Mouse (Mus musculus): ENCODE measurements at regions not wholly inside any gene's neighbourhood (a gene's known extent, or its start where the extent isn't known, plus 50 kb on each side); places are given as distances from the start of the nearest gene placed in this dataset.

DNA sequence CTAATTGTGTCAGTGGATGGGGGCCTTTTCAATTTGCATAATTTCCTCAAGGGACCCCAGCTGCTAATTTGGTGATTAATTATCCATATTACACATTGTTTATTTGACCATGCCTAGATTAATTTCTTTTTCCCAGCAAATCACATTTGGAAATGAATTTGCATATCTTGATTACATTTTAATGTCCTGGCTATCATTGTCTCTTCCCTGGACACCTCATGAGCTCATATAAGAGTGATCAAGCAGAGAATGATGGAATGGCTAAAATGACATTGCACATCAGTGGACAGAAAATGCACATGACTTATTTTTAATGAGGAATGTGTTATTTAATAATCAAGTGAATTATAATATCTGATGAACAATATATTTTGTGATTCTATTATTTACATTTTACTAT lies 392.1 kb downstream of the Btg1 start:
- no peak for ATAC-seq (ENCODE audit: low FRiP score, low TSS enrichment)
- Histone ChIP-seq H3K4me1 (ENCODE audit: insufficient read depth, low read length) (no peaks in the 10 kb centered on the region), H3K4me3 (ENCODE audit: low read length) (no peak overlapping the region), H3K27ac (ENCODE audit: low read length) (no peak overlapping the region), H3K36me3 (ENCODE audit: insufficient read depth, low read length) (no peaks in the 10 kb centered on the region), H3K9me3 (ENCODE audit: low read length) (no peaks in the 10 kb centered on the region), H3K27me3 (ENCODE audit: insufficient read depth, low read length) (no peaks in the 10 kb centered on the region), H3K9ac (replicated peaks; ENCODE audit: low read length) (no peak overlapping the region), H3K4me2 (replicated peaks; ENCODE audit: low read depth, low read length) (no peak overlapping the region)

DNA sequence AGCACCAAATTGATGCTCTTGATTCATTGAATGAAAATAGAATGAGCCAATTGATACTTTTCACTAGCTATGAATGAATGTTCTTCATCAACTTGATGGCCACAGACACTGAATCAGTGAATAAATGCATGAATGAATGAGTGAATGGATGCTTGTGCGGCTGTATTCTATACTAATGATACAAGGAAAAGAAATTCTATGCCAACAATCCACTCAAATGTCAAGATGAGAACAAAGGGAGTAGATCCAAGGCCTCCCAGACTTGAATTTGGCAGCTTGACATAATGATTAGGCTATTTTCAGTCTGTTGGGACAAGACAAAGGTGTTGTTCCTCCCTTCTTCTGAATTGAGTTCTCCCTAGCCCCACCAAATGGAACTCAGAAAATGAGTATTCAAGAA lies 393.1 kb downstream of the Btg1 start:
- Histone ChIP-seq H3K36me3 (ENCODE audit: insufficient read depth, low read length) (no peaks in the 10 kb centered on the region), H3K9me3 (ENCODE audit: low read length) (no peaks in the 10 kb centered on the region), H3K4me1 (ENCODE audit: insufficient read depth, low read length) (no peaks in the 10 kb centered on the region), H3K27me3 (ENCODE audit: insufficient read depth, low read length) (no peaks in the 10 kb centered on the region), H3K27ac (ENCODE audit: low read length) (no peak overlapping the region), H3K9ac (replicated peaks; ENCODE audit: low read length) (no peak overlapping the region), H3K4me2 (replicated peaks; ENCODE audit: low read depth, low read length) (no peak overlapping the region), H3K4me3 (ENCODE audit: low read length) (no peak overlapping the region)
- 92% methylated on average over 1 of the region's 1 CpGs for WGBS
- ATAC-seq (ENCODE audit: low FRiP score, low TSS enrichment), result no peak

DNA sequence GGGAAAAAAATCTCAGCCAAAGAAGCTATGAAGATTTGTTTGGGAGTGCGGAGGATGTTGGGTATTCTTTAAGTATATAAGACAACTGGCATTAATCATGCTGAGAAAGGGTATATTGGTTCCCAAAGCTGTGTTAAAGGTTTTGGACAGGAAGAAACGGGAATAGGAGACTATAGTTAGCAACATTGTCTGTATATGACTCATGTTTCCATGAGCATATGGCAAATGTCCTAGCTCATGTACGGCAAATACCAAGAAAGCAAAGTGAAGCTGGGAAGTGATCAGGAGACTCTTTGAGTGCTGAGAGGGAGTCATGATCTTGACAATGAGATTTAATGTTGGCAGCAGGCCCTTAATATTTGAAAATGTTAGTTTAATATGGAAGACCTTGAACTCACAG lies 401.8 kb downstream of the Btg1 start:
- Histone ChIP-seq H3K27ac (ENCODE audit: low read length) (no peak overlapping the region), H3K4me2 (replicated peaks; ENCODE audit: low read depth, low read length) (no peak overlapping the region), H3K36me3 (ENCODE audit: insufficient read depth, low read length) (no peaks in the 10 kb centered on the region), H3K9ac (replicated peaks; ENCODE audit: low read length) (no peak overlapping the region), H3K4me3 (ENCODE audit: low read length) (no peak overlapping the region), H3K9me3 (ENCODE audit: low read length) (no peaks in the 10 kb centered on the region), H3K4me1 (ENCODE audit: insufficient read depth, low read length) (no peaks in the 10 kb centered on the region), H3K27me3 (ENCODE audit: insufficient read depth, low read length) (no peaks in the 10 kb centered on the region)
- WGBS, result 67% methylated on average over 3 of the region's 3 CpGs
- no peak for ATAC-seq (ENCODE audit: low FRiP score, low TSS enrichment)

DNA sequence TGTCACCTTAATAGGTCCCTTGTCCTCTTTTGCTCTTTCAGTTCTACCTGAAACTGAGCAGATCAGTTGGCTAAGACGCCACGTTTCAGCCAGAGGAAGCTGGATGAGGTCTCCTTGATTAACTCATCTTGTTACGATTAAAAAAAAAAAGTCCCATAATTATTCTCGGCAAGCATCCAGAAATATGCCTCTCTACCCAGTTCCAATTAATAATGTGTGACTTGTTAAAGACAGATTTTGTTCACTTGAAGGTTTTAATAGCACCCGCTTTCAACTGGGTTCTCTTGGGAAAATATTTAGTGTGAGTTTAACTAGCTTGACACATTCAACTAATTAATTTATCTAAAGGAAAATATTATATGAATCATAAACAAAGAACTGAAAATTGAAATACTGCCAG lies 412.0 kb downstream of the Btg1 start:
- no peaks in the 10 kb centered on the region for H3K36me3 ChIP-seq (ENCODE audit: insufficient read depth, low read length)
- WGBS, result 81% methylated on average over 5 of the region's 5 CpGs
- H3K9ac ChIP-seq (replicated peaks; ENCODE audit: low read length), result no peak overlapping the region
- H3K4me3 ChIP-seq (ENCODE audit: low read length), result no peak overlapping the region
- no peak overlapping the region for H3K4me2 ChIP-seq (replicated peaks; ENCODE audit: low read depth, low read length)
- no peaks in the 10 kb centered on the region for H3K4me1 ChIP-seq (ENCODE audit: insufficient read depth, low read length)
- ATAC-seq (ENCODE audit: low FRiP score, low TSS enrichment), result no peak
- no peaks in the 10 kb centered on the region for H3K27me3 ChIP-seq (ENCODE audit: insufficient read depth, low read length)
- no peak overlapping the region for H3K27ac ChIP-seq (ENCODE audit: low read length)
- H3K9me3 ChIP-seq (ENCODE audit: low read length), result no peaks in the 10 kb centered on the region

DNA sequence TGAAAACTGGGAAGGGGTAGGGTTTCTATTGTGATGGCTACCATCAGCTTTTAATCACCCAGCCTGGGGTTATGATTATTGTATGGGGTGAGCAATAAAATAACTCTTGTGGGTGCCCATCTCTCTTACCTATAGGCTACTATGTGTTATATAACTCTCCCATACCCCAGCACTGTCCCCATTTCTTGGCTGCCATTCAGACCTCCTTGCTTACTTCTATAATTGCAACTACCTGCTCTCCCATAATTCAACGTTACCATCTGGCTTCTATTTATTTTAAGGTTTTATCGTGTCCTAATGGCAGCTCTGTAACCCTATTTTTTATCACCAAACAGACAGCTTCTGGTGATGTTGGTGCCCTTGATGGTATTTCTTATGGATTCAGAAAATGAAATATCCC lies 414.2 kb downstream of the Btg1 start:
- whole genome bisulfite sequencing, result 88% methylated on average over 2 of the region's 2 CpGs
- no peak overlapping the region for H3K27ac ChIP-seq (ENCODE audit: low read length)
- H3K9ac ChIP-seq (replicated peaks; ENCODE audit: low read length), result no peak overlapping the region
- H3K9me3 ChIP-seq (ENCODE audit: low read length), result no peaks in the 10 kb centered on the region
- no peak overlapping the region for H3K4me3 ChIP-seq (ENCODE audit: low read length)
- no peak overlapping the region for H3K4me2 ChIP-seq (replicated peaks; ENCODE audit: low read depth, low read length)
- H3K27me3 ChIP-seq (ENCODE audit: insufficient read depth, low read length), result no peaks in the 10 kb centered on the region
- H3K36me3 ChIP-seq (ENCODE audit: insufficient read depth, low read length), result no peaks in the 10 kb centered on the region
- H3K4me1 ChIP-seq (ENCODE audit: insufficient read depth, low read length), result no peaks in the 10 kb centered on the region
- ATAC-seq (ENCODE audit: low FRiP score, low TSS enrichment), result no peak

DNA sequence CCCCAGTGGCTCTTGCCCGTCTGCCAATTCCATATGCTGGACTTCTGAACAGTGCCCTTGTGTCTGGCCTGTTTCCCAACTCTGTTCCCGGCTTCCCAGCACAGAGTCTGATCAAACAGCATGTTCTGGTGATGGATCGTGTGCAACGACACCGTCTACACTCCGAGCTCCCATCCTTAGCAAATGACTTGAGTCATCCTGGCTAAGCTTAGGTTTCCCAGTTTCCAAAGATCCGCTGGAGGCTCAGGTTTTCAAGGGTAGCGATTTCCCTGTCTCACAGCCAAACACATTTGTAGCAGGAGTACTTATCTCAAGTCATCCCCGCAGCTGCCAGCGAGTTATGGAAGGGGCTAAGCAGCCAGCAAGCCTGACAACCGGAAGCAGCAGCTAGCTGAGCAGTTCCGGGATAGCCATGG lies 418.6 kb downstream of the Btg1 start:
- H3K9ac ChIP-seq (replicated peaks; ENCODE audit: low read length), result no peak overlapping the region
- no peak for ATAC-seq (ENCODE audit: low FRiP score, low TSS enrichment)
- no peaks in the 10 kb centered on the region for H3K9me3 ChIP-seq (ENCODE audit: low read length)
- no peak overlapping the region for H3K4me2 ChIP-seq (replicated peaks; ENCODE audit: low read depth, low read length)
- no peaks in the 10 kb centered on the region for H3K27me3 ChIP-seq (ENCODE audit: insufficient read depth, low read length)
- no peak overlapping the region for H3K4me3 ChIP-seq (ENCODE audit: low read length)
- no peaks in the 10 kb centered on the region for H3K4me1 ChIP-seq (ENCODE audit: insufficient read depth, low read length)
- H3K27ac ChIP-seq (ENCODE audit: low read length), result no peak overlapping the region
- H3K36me3 ChIP-seq (ENCODE audit: insufficient read depth, low read length), result no peaks in the 10 kb centered on the region
- 63% methylated on average over 12 of the region's 12 CpGs for WGBS

DNA sequence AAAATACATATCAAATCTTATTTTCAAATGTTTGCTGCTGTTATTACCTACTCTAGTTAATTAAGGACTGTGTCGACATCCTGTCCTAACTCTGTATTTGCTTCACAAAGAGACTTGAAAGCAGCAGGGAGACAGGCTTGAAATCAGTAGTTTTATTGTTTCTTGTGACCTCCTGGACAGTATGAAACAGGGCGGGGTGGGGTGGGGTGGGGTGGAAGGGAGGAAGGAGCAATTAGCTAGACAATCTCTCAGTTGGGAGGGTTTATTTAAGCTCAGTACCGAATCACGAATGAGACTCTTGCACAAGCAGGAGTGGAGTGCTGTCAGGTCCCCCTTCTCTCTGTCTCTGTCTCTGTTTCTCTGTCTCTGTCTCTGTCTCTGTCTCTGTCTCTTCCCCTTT lies 421.2 kb downstream of the Btg1 start:
- no peaks in the 10 kb centered on the region for H3K36me3 ChIP-seq (ENCODE audit: insufficient read depth, low read length)

DNA sequence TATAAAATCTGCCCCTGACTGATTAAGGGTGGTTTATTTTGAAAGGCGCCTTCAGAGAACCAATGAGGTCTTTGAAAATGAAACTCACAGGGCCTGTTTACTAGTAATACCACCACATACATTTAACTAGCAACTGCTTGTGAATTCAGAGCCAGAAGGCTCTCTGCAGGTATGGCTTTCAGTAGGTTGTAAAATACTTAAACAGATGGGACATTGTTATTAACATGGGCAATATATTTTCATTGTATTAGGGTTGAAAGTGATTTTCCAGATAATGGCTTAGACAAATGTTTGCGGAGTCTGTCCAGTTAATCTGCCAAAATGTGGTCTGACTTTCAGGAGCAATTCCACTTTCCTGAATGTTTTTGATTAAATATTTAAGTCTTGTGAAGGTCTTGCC lies 430.8 kb downstream of the Btg1 start:
- Histone ChIP-seq H3K4me3 (ENCODE audit: low read length) (no peak overlapping the region), H3K27me3 (ENCODE audit: insufficient read depth, low read length) (no peaks in the 10 kb centered on the region), H3K4me2 (replicated peaks; ENCODE audit: low read depth, low read length) (no peak overlapping the region), H3K9me3 (ENCODE audit: low read length) (peaks cover 6% of the 10 kb centered on the region; the same call in 1 of the 2 replicates), H3K27ac (ENCODE audit: low read length) (no peak overlapping the region), H3K9ac (replicated peaks; ENCODE audit: low read length) (no peak overlapping the region), H3K36me3 (ENCODE audit: insufficient read depth, low read length) (no peaks in the 10 kb centered on the region), H3K4me1 (ENCODE audit: insufficient read depth, low read length) (no peaks in the 10 kb centered on the region)
- no peak for ATAC-seq (ENCODE audit: low FRiP score, low TSS enrichment)
- WGBS, result 83% methylated on average over 2 of the region's 2 CpGs

More for the DNA sequence above, 421.2 kb downstream of the Btg1 start:
- H3K4me1 ChIP-seq (ENCODE audit: insufficient read depth, low read length), result no peaks in the 10 kb centered on the region
- no peak overlapping the region for H3K9ac ChIP-seq (replicated peaks; ENCODE audit: low read length)
- H3K4me3 ChIP-seq (ENCODE audit: low read length), result no peak overlapping the region
- no peak overlapping the region for H3K4me2 ChIP-seq (replicated peaks; ENCODE audit: low read depth, low read length)
- 40% methylated on average over 4 of the region's 4 CpGs for WGBS
- H3K9me3 ChIP-seq (ENCODE audit: low read length), result no peaks in the 10 kb centered on the region
- H3K27me3 ChIP-seq (ENCODE audit: insufficient read depth, low read length), result no peaks in the 10 kb centered on the region
- no peak for ATAC-seq (ENCODE audit: low FRiP score, low TSS enrichment)
- H3K27ac ChIP-seq (ENCODE audit: low read length), result no peak overlapping the region

DNA sequence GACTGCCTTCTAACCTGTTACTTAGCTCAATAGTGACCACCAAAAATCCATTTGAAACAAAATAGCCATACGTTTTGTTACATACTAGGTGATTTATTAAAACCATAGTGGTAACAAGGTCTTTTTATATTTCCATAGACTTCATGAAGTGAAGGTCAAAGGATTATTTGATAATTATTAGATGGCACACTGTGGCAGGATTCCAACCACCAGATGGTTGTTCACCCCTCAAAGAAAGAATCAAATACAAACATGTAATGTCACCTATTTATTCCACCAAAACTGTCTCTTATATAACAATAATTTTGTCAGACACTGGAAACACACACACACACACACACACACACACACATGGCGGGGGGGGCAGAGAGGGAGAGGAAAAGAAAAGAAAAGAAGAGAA lies 431.2 kb downstream of the Btg1 start:
- H3K4me2 ChIP-seq (replicated peaks; ENCODE audit: low read depth, low read length), result no peak overlapping the region
- H3K4me3 ChIP-seq (ENCODE audit: low read length), result no peak overlapping the region
- no peaks in the 10 kb centered on the region for H3K4me1 ChIP-seq (ENCODE audit: insufficient read depth, low read length)
- no peaks in the 10 kb centered on the region for H3K27me3 ChIP-seq (ENCODE audit: insufficient read depth, low read length)
- H3K27ac ChIP-seq (ENCODE audit: low read length), result no peak overlapping the region
- no peak for ATAC-seq (ENCODE audit: low FRiP score, low TSS enrichment)
- 86% methylated on average over 2 of the region's 2 CpGs for WGBS
- H3K9ac ChIP-seq (replicated peaks; ENCODE audit: low read length), result no peak overlapping the region
- peaks cover 6% of the 10 kb centered on the region; the same call in 1 of the 2 replicates for H3K9me3 ChIP-seq (ENCODE audit: low read length)
- H3K36me3 ChIP-seq (ENCODE audit: insufficient read depth, low read length), result no peaks in the 10 kb centered on the region

DNA sequence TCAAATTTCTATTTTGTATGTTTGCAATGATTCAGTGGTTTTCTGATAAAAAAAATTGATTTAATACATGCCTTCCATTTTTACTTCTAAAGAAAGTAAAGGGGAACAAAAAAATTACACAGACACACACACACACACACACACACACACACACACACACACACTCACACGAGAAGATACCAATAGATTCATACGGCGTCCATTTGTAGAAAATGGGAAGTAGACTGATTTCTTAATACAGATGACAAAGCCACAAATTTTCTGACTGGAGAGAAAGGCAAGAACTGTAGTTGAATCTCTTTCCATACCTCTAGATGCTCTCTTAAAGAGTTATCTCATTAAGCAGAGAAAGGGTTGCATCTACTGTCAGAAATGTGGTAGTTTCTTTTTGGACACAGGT lies 424.9 kb upstream of the Dcn start:
- Histone ChIP-seq H3K9me3 (ENCODE audit: low read length) (no peaks in the 10 kb centered on the region), H3K9ac (replicated peaks; ENCODE audit: low read length) (no peak overlapping the region), H3K4me3 (ENCODE audit: low read length) (no peak overlapping the region), H3K27me3 (ENCODE audit: insufficient read depth, low read length) (no peaks in the 10 kb centered on the region), H3K4me2 (replicated peaks; ENCODE audit: low read depth, low read length) (no peak overlapping the region), H3K27ac (ENCODE audit: low read length) (no peak overlapping the region), H3K36me3 (ENCODE audit: insufficient read depth, low read length) (no peaks in the 10 kb centered on the region), H3K4me1 (ENCODE audit: insufficient read depth, low read length) (no peaks in the 10 kb centered on the region)
- no peak for ATAC-seq (ENCODE audit: low FRiP score, low TSS enrichment)
- WGBS, result 98% methylated on average over 3 of the region's 3 CpGs

DNA sequence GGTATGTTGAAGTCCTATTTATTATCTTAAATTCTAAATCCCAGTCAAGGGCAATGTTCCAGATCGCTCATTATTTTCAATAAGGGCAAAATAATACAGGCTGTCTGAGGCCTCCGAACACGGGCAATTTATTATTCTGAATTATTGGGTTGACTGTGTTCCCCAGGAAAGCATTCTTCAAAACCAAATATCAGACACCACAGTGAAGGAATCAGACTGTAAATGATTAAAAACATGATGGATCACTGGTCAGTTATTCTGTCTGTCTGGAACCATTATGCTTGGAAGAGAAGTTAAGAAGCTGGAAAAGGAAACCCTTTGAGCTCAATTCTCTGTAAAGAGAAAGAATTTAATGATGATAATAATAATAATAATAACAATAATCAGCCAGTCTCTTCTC lies 417.4 kb upstream of the Dcn start:
- H3K9me3 ChIP-seq (ENCODE audit: low read length), result no peaks in the 10 kb centered on the region
- no peak overlapping the region for H3K4me2 ChIP-seq (replicated peaks; ENCODE audit: low read depth, low read length)
- no peaks in the 10 kb centered on the region for H3K27me3 ChIP-seq (ENCODE audit: insufficient read depth, low read length)
- H3K4me1 ChIP-seq (ENCODE audit: insufficient read depth, low read length), result no peaks in the 10 kb centered on the region
- 47% methylated on average over 3 of the region's 3 CpGs for WGBS
- no peak overlapping the region for H3K9ac ChIP-seq (replicated peaks; ENCODE audit: low read length)
- no peak overlapping the region for H3K27ac ChIP-seq (ENCODE audit: low read length)
- ATAC-seq (ENCODE audit: low FRiP score, low TSS enrichment), result no peak
- H3K36me3 ChIP-seq (ENCODE audit: insufficient read depth, low read length), result no peaks in the 10 kb centered on the region
- no peak overlapping the region for H3K4me3 ChIP-seq (ENCODE audit: low read length)

Measured in kidney, embryonic 16.5 days (tissue).